In the genomic region with DNA sequence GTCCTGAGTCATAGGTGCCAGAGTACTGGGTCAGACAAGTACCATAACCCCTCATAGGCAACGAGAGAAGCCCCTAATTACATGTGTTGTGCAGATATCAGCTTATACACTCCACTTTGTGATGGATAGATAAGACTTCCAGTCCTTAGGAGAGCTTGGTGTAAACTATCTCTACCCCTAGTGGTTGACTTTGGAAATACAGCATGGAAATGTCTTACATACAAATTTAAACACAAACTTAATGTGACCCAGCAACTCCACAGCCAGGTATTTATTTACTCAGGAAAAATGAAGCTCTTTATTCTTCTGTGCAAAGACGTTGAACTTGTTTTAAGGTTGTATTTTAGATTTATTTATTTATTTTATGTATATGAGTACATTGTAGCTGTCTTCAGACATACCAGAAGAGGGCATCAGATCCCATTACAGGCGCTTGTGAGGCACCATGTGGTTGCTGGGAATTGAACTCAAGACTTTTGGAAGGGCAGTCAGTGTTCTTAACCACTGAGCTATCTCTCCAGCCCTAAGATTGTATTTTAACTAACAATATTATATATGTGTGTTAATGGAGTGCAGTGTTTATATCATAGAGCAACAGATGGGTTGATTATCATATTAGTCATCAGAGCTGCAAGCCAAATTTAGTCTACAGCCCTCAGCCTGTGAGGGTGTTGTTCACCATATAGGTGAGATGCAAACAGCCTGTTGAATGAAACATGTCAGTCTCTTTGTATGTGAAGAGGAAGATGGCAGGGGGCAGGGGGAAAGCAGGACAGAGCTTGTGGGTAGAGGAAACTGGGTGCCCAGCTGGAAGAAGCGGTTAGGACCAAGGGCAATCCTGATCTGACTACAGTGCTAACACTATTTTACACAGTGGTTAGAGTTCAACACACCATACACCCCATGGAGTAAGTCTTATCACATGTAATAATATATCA, we compare ENCODE assay signal across 11 mouse cellular contexts. TPM values are rescaled to one million over a fixed set of nuclear protein-coding genes. Genes with fewer than 3 reads are reported as not detected.
DNase-seq lines count a peak whose midpoint lies in the region; ATAC-seq lines count a peak whose summit lies in the region.
"Had no signal": no experiment of that assay in that cellular context is flagged by ENCODE, and none has a peak within 500 bp of the region (broad histone marks: within the 10 kb centered on the region; RNA-seq: fewer than 3 reads in every experiment).

No protein-coding gene starts in this region.

- intact Hi-C loops in left cerebral cortex, postnatal 36 days (cut with DNase I): no loop called here

- no peak overlapping the region for H3K4me2 ChIP-seq in midbrain, embryonic 15.5 days
- H3K4me2 ChIP-seq: embryonic facial prominence, embryonic 12.5 days had no signal

- no peak for ATAC-seq in CD4-positive, CD25-positive, alpha-beta regulatory T cell, adult 4 months
- ATAC-seq in midbrain, embryonic 15.5 days (replicated peaks): no peak

- no peaks in the 10 kb centered on the region for H3K4me1 ChIP-seq in midbrain, embryonic 15.5 days
- H3K4me1 ChIP-seq: embryonic facial prominence, embryonic 12.5 days had no signal

- no peaks in the 10 kb centered on the region for H3K27me3 ChIP-seq in midbrain, embryonic 15.5 days (replicated peaks)
- H3K27me3 ChIP-seq: embryonic facial prominence, embryonic 12.5 days had no signal

- H3K36me3 ChIP-seq in midbrain, embryonic 15.5 days (replicated peaks): no peaks in the 10 kb centered on the region
- H3K36me3 ChIP-seq: embryonic facial prominence, embryonic 12.5 days had no signal

- WGBS in midbrain, embryonic 15.5 days: 69% methylated on average over 4 of the region's 4 CpGs

- H3K4me3 ChIP-seq in midbrain, embryonic 15.5 days: no peak overlapping the region
- H3K4me3 ChIP-seq: embryonic facial prominence, embryonic 12.5 days had no signal

- H3K9ac ChIP-seq in midbrain, embryonic 15.5 days: no peak overlapping the region
- H3K9ac ChIP-seq: embryonic facial prominence, embryonic 12.5 days had no signal

- DNase-seq in CD4-positive, CD25-positive, alpha-beta regulatory T cell, adult 2 months (ENCODE audit: low read depth, low spot score): peak; percentile 70
- peak; percentile 9 to 18 for DNase-seq in left cerebral cortex, postnatal 36 days (ENCODE audit: low spot score in 2 of 2)
- DNase-seq in left cerebral cortex, adult 8-10 months (ENCODE audit: low spot score in 2 of 2): no peak
- DNase-seq in embryo, embryonic 10 days (ENCODE audit: low spot score): peak; percentile 38
- peak; percentile 52 for DNase-seq in mesoderm, embryonic 11.5 days (ENCODE audit: low read depth, low spot score)
- DNase-seq in right cerebral cortex, postnatal 14 days: no peak
- DNase-seq: lung, adult 18-20 months had no signal

- no peak overlapping the region for H3K27ac ChIP-seq in midbrain, embryonic 15.5 days
- H3K27ac ChIP-seq: embryonic facial prominence, embryonic 12.5 days had no signal

- H3K9me3 ChIP-seq in midbrain, embryonic 15.5 days: no peaks in the 10 kb centered on the region
- H3K9me3 ChIP-seq: embryonic facial prominence, embryonic 12.5 days had no signal

RNA-seq across cellular contexts. Expression of a gene that starts 15.6 kb away (rescaled TPM):
- not detected for polyA plus RNA-seq in CD4-positive, CD25-positive, alpha-beta regulatory T cell, adult 4 months (2017; shearing (Covaris generic))
- total RNA-seq in left cerebral cortex, postnatal 36 days (2021): not detected
- total RNA-seq in left cerebral cortex, adult 8-10 months (2022): under 1 TPM in 2 of 4 experiments, not detected in 2; 0.11 to 0.16 TPM
- polyA plus RNA-seq in midbrain, embryonic 15.5 days (2015; fragmentation: Nextera tagmentation; extraction: Ambion mirVana): not detected in 2 replicates
- polyA plus RNA-seq: embryonic facial prominence, embryonic 12.5 days; intestine, embryonic 14.5 days had no signal

RNA-seq across cellular contexts. Expression of a gene that starts 17.1 kb away (rescaled TPM):
- polyA plus RNA-seq in CD4-positive, CD25-positive, alpha-beta regulatory T cell, adult 4 months (2017; shearing (Covaris generic)): not detected
- not detected for total RNA-seq in left cerebral cortex, postnatal 36 days (2021)
- total RNA-seq in left cerebral cortex, adult 8-10 months (2022): not detected
- polyA plus RNA-seq in midbrain, embryonic 15.5 days (2015; fragmentation: Nextera tagmentation; extraction: Ambion mirVana): not detected in 2 replicates
- polyA plus RNA-seq: embryonic facial prominence, embryonic 12.5 days; intestine, embryonic 14.5 days had no signal

RNA-seq across cellular contexts. Expression of a gene that starts 24.1 kb away (rescaled TPM):
- polyA plus RNA-seq in CD4-positive, CD25-positive, alpha-beta regulatory T cell, adult 4 months (2017; shearing (Covaris generic)): not detected
- not detected for total RNA-seq in left cerebral cortex, postnatal 36 days (2021)
- total RNA-seq in left cerebral cortex, adult 8-10 months (2022): not detected
- polyA plus RNA-seq in midbrain, embryonic 15.5 days (2015; fragmentation: Nextera tagmentation; extraction: Ambion mirVana): not detected in 2 replicates
- polyA plus RNA-seq: embryonic facial prominence, embryonic 12.5 days; intestine, embryonic 14.5 days had no signal

RNA-seq across cellular contexts. Expression of a gene that starts 29.4 kb away (rescaled TPM):
- polyA plus RNA-seq in CD4-positive, CD25-positive, alpha-beta regulatory T cell, adult 4 months (2017; shearing (Covaris generic)): not detected
- not detected for total RNA-seq in left cerebral cortex, postnatal 36 days (2021)
- total RNA-seq in left cerebral cortex, adult 8-10 months (2022): under 1 TPM in 1 of 4 experiments, not detected in 3; 0.09 TPM
- polyA plus RNA-seq in midbrain, embryonic 15.5 days (2015; fragmentation: Nextera tagmentation; extraction: Ambion mirVana): not detected in 2 replicates
- polyA plus RNA-seq: embryonic facial prominence, embryonic 12.5 days; intestine, embryonic 14.5 days had no signal

RNA-seq across cellular contexts. Expression of a gene that starts 34.0 kb away (rescaled TPM):
- polyA plus RNA-seq in CD4-positive, CD25-positive, alpha-beta regulatory T cell, adult 4 months (2017; shearing (Covaris generic)): not detected
- 100 to 1,000 TPM; 141 to 186 TPM for total RNA-seq in left cerebral cortex, postnatal 36 days (2021)
- total RNA-seq in left cerebral cortex, adult 8-10 months (2022): 100 to 1,000 TPM; 121 to 142 (median 130) TPM
- 23.7 and 25.5 TPM in 2 replicates for polyA plus RNA-seq in midbrain, embryonic 15.5 days (2015; fragmentation: Nextera tagmentation; extraction: Ambion mirVana)

Comparison
In these comparisons a context has a peak if more than half of its experiments do, and no peak if none do; other contexts are left out.
1. DNase-seq: peak in CD4-positive, CD25-positive, alpha-beta regulatory T cell, adult 2 months (single experiment), left cerebral cortex, postnatal 36 days (2 of 2), embryo, embryonic 10 days (single experiment) and mesoderm, embryonic 11.5 days (single experiment); none in left cerebral cortex, adult 8-10 months (0 of 2) and right cerebral cortex, postnatal 14 days (single experiment).